Mouse (Mus musculus) c-Kit-negative CD71-positive TER-119-positive erythroid progenitor cells, embryonic 14.5 days (primary cell): ENCODE measurements at regions not wholly inside any gene's neighbourhood (a gene's known extent, or its start where the extent isn't known, plus 50 kb on each side); places are given as distances from the start of the nearest gene placed in this dataset.

ENCODE experiments used
- DNase-seq: peaks from one replicate; pipeline ENCODE4 v3.0.0-alpha.2; 2013; ENCODE audit warnings: low read depth, low spot score

DNA sequence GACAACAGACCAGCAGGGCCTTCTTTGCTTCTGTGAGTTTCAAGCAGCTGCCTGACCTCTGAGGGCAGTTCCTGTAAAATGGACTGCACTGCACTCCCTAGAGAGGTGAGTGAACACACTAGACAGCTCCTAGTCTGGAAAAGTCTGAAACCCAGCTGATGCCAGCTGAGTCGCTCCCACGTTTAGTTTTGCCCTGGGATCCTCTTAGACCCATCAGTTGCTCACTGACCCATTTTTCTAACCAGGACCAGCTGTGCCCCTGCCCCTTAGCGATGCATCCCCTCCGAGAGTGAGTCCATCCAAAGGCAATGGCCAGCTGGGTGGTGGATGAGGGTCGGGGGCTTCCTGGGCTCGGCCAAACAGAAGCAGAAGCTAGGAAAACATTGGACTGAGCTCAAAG lies 62.2 kb upstream of the Top1 start:
- DNase-seq = no peak

- no peak for DNase-seq
These were observed 61.1 kb upstream of the Top1 start for GRCm38 (mm10) chr2:160584568-160584967.

GRCm38 (mm10) chr2:160587015-160587835 lies 58.5 kb upstream of the Top1 start:
- no peak for DNase-seq

- DNase-seq = no peak
These were observed 57.3 kb upstream of the Top1 start for GRCm38 (mm10) chr2:160588401-160588800.

DNA sequence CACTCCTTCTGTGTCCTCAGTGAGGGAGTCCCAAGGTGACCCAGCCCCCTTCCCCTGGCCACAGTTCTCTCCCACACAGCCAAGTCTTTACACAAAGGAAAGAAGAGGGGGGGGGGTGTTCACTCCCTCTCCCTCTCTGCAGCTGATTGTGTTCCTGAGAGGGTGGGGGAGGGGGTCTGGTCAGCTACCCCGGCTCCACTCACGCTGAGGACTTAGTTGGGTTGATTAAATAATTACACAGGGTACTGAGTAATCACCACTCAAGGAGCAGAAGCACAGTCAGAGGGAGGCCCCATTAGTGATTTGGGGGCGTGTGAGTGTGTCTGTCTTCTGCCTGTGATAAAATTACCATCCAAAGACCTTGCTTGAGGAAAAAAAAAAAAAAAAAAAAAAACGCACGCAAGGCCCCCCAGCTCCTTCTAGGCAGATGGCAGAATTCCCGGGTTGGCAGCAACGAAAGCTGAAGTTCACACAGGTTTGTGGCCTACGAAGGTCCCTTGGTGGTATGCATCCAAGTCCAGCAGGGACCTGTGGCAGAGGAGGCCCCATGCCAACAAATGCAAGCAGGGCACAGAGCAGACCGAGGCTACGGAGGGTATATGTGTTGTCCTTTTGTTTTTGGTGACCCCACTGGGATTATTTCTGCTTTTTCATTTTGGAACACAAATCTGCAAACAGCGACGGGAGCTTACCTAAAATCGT lies 55.3 kb upstream of the Top1 start:
- no peak for DNase-seq

GRCm38 (mm10) chr2:160591446-160592180 lies 54.1 kb upstream of the Top1 start:
- DNase-seq = no peak

DNA sequence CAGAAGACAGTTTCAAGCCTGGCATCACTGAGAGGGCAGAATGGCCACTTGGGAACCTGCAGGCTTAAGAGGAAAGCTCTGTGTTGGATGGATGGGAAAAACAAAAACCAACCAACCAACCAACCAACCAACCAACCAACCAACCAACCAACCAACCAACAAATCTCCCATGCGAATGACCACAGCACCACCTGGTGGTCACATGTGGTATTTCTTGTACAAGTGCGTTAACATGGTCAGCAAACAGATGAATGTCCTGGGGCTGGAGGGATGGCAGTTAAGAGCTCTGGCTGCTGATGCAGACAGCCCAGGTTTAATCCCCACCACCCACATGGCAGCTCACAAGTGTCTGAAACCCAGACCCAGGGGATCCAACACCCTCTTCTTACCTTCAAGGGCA lies 52.7 kb upstream of the Top1 start:
- peak; percentile 63 for DNase-seq
